In genomic region chr2:171192181-171192580, GRCm38 (mm10) we compare ENCODE assay signal across 27 mouse cellular contexts.
DNase-seq lines count a peak whose midpoint lies in the region; ATAC-seq and TF ChIP-seq lines count a peak whose summit lies in the region.
"Had no signal": no experiment of that assay in that cellular context is flagged by ENCODE, and none has a peak within 500 bp of the region (broad histone marks: within the 10 kb centered on the region; RNA-seq: fewer than 3 reads in every experiment).

No protein-coding gene starts in this region.

- no peak for TF ChIP-seq CTCF in midbrain, postnatal 0 days (IDR thresholded peaks at IDR 0.05)
- no peak for TF ChIP-seq CTCF in brain, embryonic 14.5 days (IDR thresholded peaks at IDR 0.05; ENCODE audit: borderline replicate concordance, extremely low read depth, insufficient read depth, insufficient read length)

- 32% methylated on average over 5 of the region's 5 CpGs for WGBS in forebrain, embryonic 14.5 days
- WGBS in forebrain, embryonic 13.5 days: 32% methylated on average over 5 of the region's 5 CpGs
- 58% methylated on average over 5 of the region's 5 CpGs for WGBS in midbrain, embryonic 11.5 days
- 28% methylated on average over 5 of the region's 5 CpGs for WGBS in midbrain, postnatal 0 days

- TF ChIP-seq POLR2A in brain, embryonic 14.5 days (IDR thresholded peaks at IDR 0.05; ENCODE audit: borderline replicate concordance, extremely low read depth, insufficient read depth, insufficient read length, poor library complexity, severe bottlenecking): no peak

- H3K9ac ChIP-seq in forebrain, embryonic 14.5 days (ENCODE audit: low read length): no peak overlapping the region
- no peak overlapping the region for H3K9ac ChIP-seq in forebrain, embryonic 13.5 days
- no peak overlapping the region for H3K9ac ChIP-seq in midbrain, embryonic 11.5 days (ENCODE audit: low read length)
- no peak overlapping the region for H3K9ac ChIP-seq in midbrain, postnatal 0 days (replicated peaks; ENCODE audit: low read length, poor library complexity, severe bottlenecking)
- H3K9ac ChIP-seq: embryonic facial prominence, embryonic 13.5 days; embryonic facial prominence, embryonic 15.5 days; forebrain, embryonic 12.5 days had no signal

- no peak overlapping the region; the same call in 1 of the 2 replicates for H3K27ac ChIP-seq in forebrain, embryonic 14.5 days (ENCODE audit: low read depth, low read length)
- H3K27ac ChIP-seq in forebrain, embryonic 13.5 days: no peak overlapping the region
- H3K27ac ChIP-seq in midbrain, embryonic 11.5 days (ENCODE audit: low read depth, low read length): no peak overlapping the region
- no peak overlapping the region for H3K27ac ChIP-seq in midbrain, postnatal 0 days (ENCODE audit: low read depth, low read length)
- H3K27ac ChIP-seq: embryonic facial prominence, embryonic 13.5 days; embryonic facial prominence, embryonic 15.5 days; forebrain, embryonic 10.5 days; forebrain, embryonic 12.5 days had no signal

- 0 out of 2 replicates have a peak, but pooled peaks cover 4% of the 10 kb centered on the region for H3K9me3 ChIP-seq in forebrain, embryonic 14.5 days (replicated peaks; ENCODE audit: control insufficient read depth, low read length)
- peaks cover 5% of the 10 kb centered on the region; the same call in 1 of the 2 replicates for H3K9me3 ChIP-seq in forebrain, embryonic 13.5 days (replicated peaks)
- H3K9me3 ChIP-seq in midbrain, embryonic 11.5 days (ENCODE audit: control insufficient read depth, low read length): peaks cover 3% of the 10 kb centered on the region
- no peaks in the 10 kb centered on the region for H3K9me3 ChIP-seq in midbrain, postnatal 0 days (ENCODE audit: low read length)
- H3K9me3 ChIP-seq: embryonic facial prominence, embryonic 15.5 days had no signal

- no peak overlapping the region for H3K4me3 ChIP-seq in forebrain, embryonic 14.5 days (ENCODE audit: low read depth, low read length)
- no peak overlapping the region for H3K4me3 ChIP-seq in forebrain, embryonic 13.5 days
- H3K4me3 ChIP-seq in midbrain, embryonic 11.5 days (ENCODE audit: low read depth, low read length): no peak overlapping the region
- H3K4me3 ChIP-seq in midbrain, postnatal 0 days (ENCODE audit: low read depth, low read length): no peak overlapping the region
- H3K4me3 ChIP-seq: embryonic facial prominence, embryonic 13.5 days; embryonic facial prominence, embryonic 15.5 days; erythroblast, embryonic 14.5 days; forebrain, embryonic 10.5 days; forebrain, embryonic 12.5 days had no signal

- no peaks in the 10 kb centered on the region for H3K27me3 ChIP-seq in forebrain, embryonic 14.5 days (replicated peaks; ENCODE audit: control insufficient read depth, insufficient read depth, low read length)
- H3K27me3 ChIP-seq in forebrain, embryonic 13.5 days: no peaks in the 10 kb centered on the region
- H3K27me3 ChIP-seq in midbrain, embryonic 11.5 days (ENCODE audit: control insufficient read depth, insufficient read depth, low read length): no peaks in the 10 kb centered on the region
- no peaks in the 10 kb centered on the region for H3K27me3 ChIP-seq in midbrain, postnatal 0 days (ENCODE audit: insufficient read depth, low read length)
- H3K27me3 ChIP-seq: CH12.LX; embryonic facial prominence, embryonic 13.5 days; embryonic facial prominence, embryonic 15.5 days; forebrain, embryonic 12.5 days; Patski had no signal

- ATAC-seq in forebrain, embryonic 14.5 days: no peak
- ATAC-seq in forebrain, embryonic 13.5 days: no peak
- ATAC-seq in midbrain, embryonic 11.5 days (ENCODE audit: low FRiP score): no peak
- ATAC-seq in midbrain, postnatal 0 days (ENCODE audit: low FRiP score): no peak
- ATAC-seq: activated CD4-positive, CD25-positive, alpha-beta regulatory T cell, adult 4 months; CD4-positive, CD25-positive, alpha-beta regulatory T cell, adult 4 months; forebrain, embryonic 16.5 days; Patski had no signal

- H3K36me3 ChIP-seq in forebrain, embryonic 14.5 days (ENCODE audit: control insufficient read depth, insufficient read depth, low read length): no peaks in the 10 kb centered on the region
- H3K36me3 ChIP-seq in forebrain, embryonic 13.5 days (ENCODE audit: poor library complexity, severe bottlenecking): no peaks in the 10 kb centered on the region
- no peaks in the 10 kb centered on the region for H3K36me3 ChIP-seq in midbrain, embryonic 11.5 days (ENCODE audit: control insufficient read depth, insufficient read depth, low read length)
- no peaks in the 10 kb centered on the region for H3K36me3 ChIP-seq in midbrain, postnatal 0 days (ENCODE audit: insufficient read depth, low read length)
- H3K36me3 ChIP-seq: embryonic facial prominence, embryonic 13.5 days; embryonic facial prominence, embryonic 15.5 days; forebrain, embryonic 10.5 days; forebrain, embryonic 12.5 days; G1E had no signal

- H3K4me2 ChIP-seq in forebrain, embryonic 14.5 days (ENCODE audit: low read length): no peak overlapping the region
- H3K4me2 ChIP-seq in forebrain, embryonic 13.5 days: no peak overlapping the region
- no peak overlapping the region for H3K4me2 ChIP-seq in midbrain, embryonic 11.5 days
- H3K4me2 ChIP-seq in midbrain, postnatal 0 days (ENCODE audit: low read depth, low read length, poor library complexity, severe bottlenecking): no peak overlapping the region
- H3K4me2 ChIP-seq: embryonic facial prominence, embryonic 13.5 days; embryonic facial prominence, embryonic 15.5 days; forebrain, embryonic 12.5 days had no signal

- H3K4me1 ChIP-seq in forebrain, embryonic 14.5 days (ENCODE audit: control insufficient read depth, insufficient read depth, low read length): 0 out of 2 replicates have a peak, but pooled peaks cover 7% of the 10 kb centered on the region
- peaks cover 15% of the 10 kb centered on the region for H3K4me1 ChIP-seq in forebrain, embryonic 13.5 days
- H3K4me1 ChIP-seq in midbrain, embryonic 11.5 days (ENCODE audit: control insufficient read depth, insufficient read depth, low read length): no peaks in the 10 kb centered on the region
- no peaks in the 10 kb centered on the region for H3K4me1 ChIP-seq in midbrain, postnatal 0 days (ENCODE audit: insufficient read depth, low read length)
- H3K4me1 ChIP-seq: embryonic facial prominence, embryonic 13.5 days; embryonic facial prominence, embryonic 15.5 days; forebrain, embryonic 10.5 days; forebrain, embryonic 12.5 days had no signal

- DNase-seq in forebrain, embryonic 14.5 days (ENCODE audit: low spot score): peak; percentile 15
- DNase-seq in midbrain, embryonic 11.5 days (ENCODE audit: low spot score, missing footprints): peak; percentile 74
- no peak for DNase-seq in midbrain, postnatal 0 days (ENCODE audit: low spot score)
- peak; percentile 51 for DNase-seq in brain, embryonic 14.5 days (ENCODE audit: low read depth)
- DNase-seq: adrenal gland, adult 8-10 months; adrenal gland, postnatal 14 days; adrenal gland, postnatal 36 days; B cell, adult 2 months; cerebellum, adult 11 months; cerebellum, adult 18-20 months; cerebellum, adult 8-10 months; cerebellum, adult 9-11 months; cerebellum, postnatal 14 days; cerebellum, postnatal 36 days; embryo, embryonic 11 days had no signal
